Mouse (Mus musculus): ENCODE data around the gene Tst. TPM values are rescaled to one million over a fixed set of nuclear protein-coding genes. Genes with fewer than 3 reads are reported as not detected.

Gene Tst
- total RNA-seq, 2 experiments from 2014 or later = 41.4 to 42.4 TPM

Other genes starting within 250 kb of the Tst start
- 10 to 100 TPM; 22.8 to 26.0 TPM for gene Ift27, start 231.8 kb downstream of the Tst start, total RNA-seq (2021)
- 10 to 100 TPM; 56.5 to 58.5 TPM for gene Pvalb, start 199.5 kb downstream of the Tst start, total RNA-seq (2021)
- 1 to 10 TPM; 1.1 to 1.3 TPM for gene Ncf4, start 161.1 kb downstream of the Tst start, total RNA-seq (2021)
- 1 to 10 TPM; 1.5 to 2.1 TPM for gene Csf2rb2, start 100.2 kb downstream of the Tst start, total RNA-seq (2021)
- 1 to 10 TPM; 2.5 to 2.6 TPM for gene Csf2rb, start 80.2 kb downstream of the Tst start, total RNA-seq (2021)
- gene Tex33, start 10.0 kb downstream of the Tst start, total RNA-seq (2021) = not detected
- gene Mpst, start 509 bp upstream of the Tst start, total RNA-seq (2021) = 10 to 100 TPM; 33.6 to 39.4 TPM
- 100 to 1,000 TPM; 257 to 260 TPM for gene Kctd17, start 22.7 kb upstream of the Tst start, total RNA-seq (2021)
- gene Tmprss6, start 62.7 kb upstream of the Tst start, total RNA-seq (2021) = 1 to 10 TPM in 1 of 2 experiments, under 1 TPM in 1; 0.61 to 4.5 TPM
- gene Il2rb, start 89.4 kb upstream of the Tst start, total RNA-seq (2021) = under 1 TPM in 1 of 2 experiments, not detected in 1; 0.05 TPM
- gene C1qtnf6, start 125.5 kb upstream of the Tst start, total RNA-seq (2021) = 1 to 10 TPM; 5.3 to 5.6 TPM
- 10 to 100 TPM; 22.9 to 27.2 TPM for gene Sstr3, start 138.8 kb upstream of the Tst start, total RNA-seq (2021)
- gene Rac2, start 166.9 kb upstream of the Tst start, total RNA-seq (2021) = 1 to 10 TPM; 1.6 to 1.9 TPM
- gene Cyth4, start 191.1 kb upstream of the Tst start, total RNA-seq (2021) = 10 to 100 TPM; 18.9 to 24.7 TPM

Measured in layer of hippocampus, postnatal 25 days (tissue).